Mouse (Mus musculus): ENCODE data around the gene Olfr766-ps1.
"Not testable (repeated sequence)": the region's sequence is repeated elsewhere in the genome, so short reads cannot be mapped to it uniquely, and the experiment has no call there.

The Olfr766-ps1 gene

GRCm38 (mm10) chr10:129068877-129069276 is at the start of gene Olfr766-ps1:
Gene Olfr766-ps1, minus strand, starts transcription at chr10:129068977.
- CTCF ChIA-PET = no interaction called here

DNA sequence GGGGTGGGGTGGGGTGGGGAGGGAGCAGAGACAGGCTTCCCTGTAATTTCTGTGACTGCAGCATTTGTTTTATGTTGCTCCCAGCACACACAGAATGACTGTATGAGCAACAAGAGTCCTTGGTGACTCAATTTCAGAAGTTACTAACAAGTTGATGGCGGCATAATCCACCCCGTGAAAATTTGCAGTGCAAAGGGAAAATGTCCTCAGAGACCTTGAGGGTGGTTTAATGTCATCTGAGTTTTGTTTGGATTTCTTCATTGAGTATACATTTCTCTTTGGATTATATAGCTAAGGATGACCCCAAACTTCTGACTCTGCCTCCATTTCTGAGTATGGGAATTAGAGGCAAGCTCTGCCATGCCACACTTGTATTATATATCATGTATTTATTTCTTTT is 49.0 kb upstream of the Olfr766-ps1 start, which contains the start of gene Olfr769:
Gene Olfr769 (minus strand): TSS at position 101 of the 400 bp plus-strand sequence.
- CTCF ChIA-PET = no interaction called here

GRCm38 (mm10) chr10:129115146-129115545 is 46.4 kb upstream of the Olfr766-ps1 start:
- CTCF ChIA-PET = no interaction called here

GRCm38 (mm10) chr10:129101231-129101630 is 32.5 kb upstream of the Olfr766-ps1 start:
- CTCF ChIA-PET = no interaction called here

DNA sequence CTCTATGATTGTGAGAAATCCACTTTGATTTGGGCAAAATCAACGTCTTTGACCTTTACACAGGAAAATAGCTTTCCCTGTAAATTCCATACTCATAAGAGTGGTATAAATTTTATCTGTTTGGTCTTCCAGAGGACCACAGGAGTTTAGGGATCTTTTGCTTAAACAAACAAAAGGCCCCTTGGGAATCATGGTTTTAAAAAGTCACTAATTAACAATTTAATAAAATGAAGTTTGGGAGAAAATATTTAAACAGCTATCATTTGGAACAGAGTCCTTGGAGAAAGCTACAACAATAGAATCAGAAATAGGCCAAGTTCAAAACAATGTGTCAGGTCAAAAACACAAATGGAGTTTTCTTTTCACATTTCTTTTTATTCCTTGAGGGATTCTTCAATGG is 30.5 kb upstream of the Olfr766-ps1 start, which contains the start of gene Olfr768:
Gene Olfr768 (minus strand): TSS at position 101 of the 400 bp plus-strand sequence.
- CTCF ChIA-PET = no interaction called here

- CTCF ChIA-PET = not testable (repeated sequence)
Measured at GRCm38 (mm10) chr10:129082810-129083209, 14.0 kb upstream of the Olfr766-ps1 start, which contains the start of gene Olfr767. Gene Olfr767, minus strand, starts transcription at chr10:129082910.

GRCm38 (mm10) chr10:129049898-129050297 is 18.9 kb downstream of the Olfr766-ps1 start, which contains the start of gene Olfr765:
Gene Olfr765, minus strand, starts transcription at chr10:129049998.
- CTCF ChIA-PET = not testable (repeated sequence)

DNA sequence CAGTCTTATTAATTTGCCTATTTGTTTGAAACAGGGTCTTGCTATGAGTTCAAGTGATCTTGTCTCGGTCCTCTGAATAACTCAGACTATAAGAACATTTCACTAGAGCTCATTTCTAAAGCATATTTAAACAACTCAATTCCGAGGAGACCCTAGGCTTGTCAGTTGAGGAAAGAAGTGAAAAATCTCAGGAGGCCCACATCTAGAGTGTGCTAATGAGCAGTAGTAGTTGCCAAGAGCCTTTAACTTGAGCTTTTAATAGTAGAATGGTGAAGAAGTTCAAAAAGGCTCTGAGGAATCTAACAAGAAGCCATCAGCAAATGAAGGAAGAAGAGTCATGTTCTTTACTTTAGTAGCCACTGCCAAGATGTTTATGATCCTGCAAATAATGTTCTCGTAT is 29.0 kb downstream of the Olfr766-ps1 start, which contains the start of gene Olfr764-ps1:
Gene Olfr764-ps1 (minus strand): TSS at position 101 of the 400 bp plus-strand sequence.
- CTCF ChIA-PET = no interaction called here

- CTCF ChIA-PET = no interaction called here
Measured at GRCm38 (mm10) chr10:129028343-129028742, 40.4 kb downstream of the Olfr766-ps1 start.

- CTCF ChIA-PET = no interaction called here
Measured at GRCm38 (mm10) chr10:129026018-129026662, 42.6 kb downstream of the Olfr766-ps1 start.

DNA sequence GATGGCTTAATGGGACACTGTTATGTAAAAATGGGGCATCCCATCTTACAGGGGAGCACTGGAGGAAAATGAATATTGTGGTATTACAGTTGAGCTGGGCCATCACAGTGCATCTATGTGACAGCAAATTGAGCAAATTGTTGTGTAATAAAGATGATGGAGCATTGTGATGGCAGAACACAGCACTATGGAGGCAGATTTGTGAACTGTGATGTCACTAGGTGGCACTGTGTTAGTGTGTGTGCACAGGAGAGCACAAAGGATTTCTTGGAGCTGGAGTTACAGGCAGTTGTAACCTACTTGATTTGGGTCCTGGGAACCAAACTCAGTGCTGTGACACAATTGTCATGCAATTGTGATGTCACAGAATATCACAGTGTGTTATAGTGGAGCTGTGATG is 45.5 kb downstream of the Olfr766-ps1 start:
- CTCF ChIA-PET = no interaction called here

DNA sequence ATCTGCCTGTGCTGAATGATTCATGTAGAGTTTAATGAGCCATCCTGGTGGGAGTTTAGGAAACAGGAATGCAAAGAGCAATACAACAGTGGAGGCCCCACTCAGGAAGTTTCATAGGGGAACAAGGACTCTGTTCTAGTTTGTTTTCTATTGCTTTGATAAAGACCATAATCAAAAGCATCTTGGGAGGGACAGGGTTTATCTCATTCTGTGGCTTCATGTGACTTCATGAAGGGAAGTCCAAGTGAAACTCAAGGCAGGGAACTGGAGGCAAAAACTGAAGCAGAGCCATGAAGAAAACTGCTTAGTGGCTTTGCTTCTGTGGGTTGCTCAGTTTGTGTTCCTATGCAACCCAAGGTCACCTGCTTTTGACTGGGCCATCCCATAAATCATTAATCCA is 54.3 kb downstream of the Olfr766-ps1 start:
- CTCF ChIA-PET = no interaction called here
